Mouse (Mus musculus) brain, embryonic 14.5 days (tissue): Measurements from ENCODE around the gene Btbd35f26.
"Not testable (repeated sequence)": the region's sequence is repeated elsewhere in the genome, so short reads cannot be mapped to it uniquely, and the experiment has no call there.

Experiments
- CTCF ChIP-seq: fragments of 200-500 bp; IDR thresholded peaks from 2 replicates; pipeline ENCODE4 v1.5.1; 2012; ENCODE audit warnings: inconsistent platforms, mild to moderate bottlenecking, moderate library complexity, borderline replicate concordance; ENCODE audit not compliant: insufficient read depth, insufficient read length; ENCODE audit errors: extremely low read depth
- POLR2A ChIP-seq: fragments of 200-500 bp; IDR thresholded peaks from 2 replicates; pipeline ENCODE4 v1.6.1; 2012; ENCODE audit warnings: mild to moderate bottlenecking, inconsistent platforms, borderline replicate concordance; ENCODE audit not compliant: poor library complexity, insufficient read depth, insufficient read length, severe bottlenecking; ENCODE audit errors: extremely low read depth

- not testable (repeated sequence) for TF ChIP-seq CTCF, POLR2A
These were observed 5.7 kb downstream of the Btbd35f26 start for GRCm38 (mm10) chrX:31341924-31342323.
